Mouse (Mus musculus) MEL (cell line): ENCODE data around the gene Ubash3b. TPM values are rescaled to one million over a fixed set of nuclear protein-coding genes. Genes with fewer than 3 reads are reported as not detected.

Experiments
- DNase-seq: peaks from one replicate; pipeline ENCODE4 v3.0.0; 2011; ENCODE audit warnings: low read depth, low spot score
- H3K27ac ChIP-seq: 2 replicates; pipeline ENCODE4 v1.5.1; 2012; ENCODE audit warnings: low read depth, mild to moderate bottlenecking, control low read depth, low read length, moderate library complexity; ENCODE audit not compliant: control insufficient read depth
- H3K27me3 ChIP-seq, 2 experiments: fragments of 150-350 bp in 1 of 2; sonication (generic) in 1 of 2; 2 replicates each; pipeline ENCODE4 v1.6.1; 2012; ENCODE audit warnings: low read length in 2 of 2, mild to moderate bottlenecking in 2 of 2, improper control_type of control experiment in 1 of 2, moderate library complexity in 1 of 2; ENCODE audit not compliant: insufficient read depth in 2 of 2, control insufficient read depth in 1 of 2
- H3K36me3 ChIP-seq, 2 experiments: 2 replicates each; pipeline ENCODE4 v1.6.1; 2012 to 2014; ENCODE audit warnings: low read length in 2 of 2, improper control_type of control experiment in 1 of 2, inconsistent platforms in 1 of 2, mild to moderate bottlenecking in 1 of 2; ENCODE audit not compliant: insufficient read depth in 2 of 2, control insufficient read depth in 1 of 2
- H3K4me1 ChIP-seq, 2 experiments: fragments of 150-350 bp in 1 of 2; sonication (generic) in 1 of 2; 2 replicates each; pipeline ENCODE4 v1.6.1; 2012; ENCODE audit warnings: low read length in 2 of 2, improper control_type of control experiment in 1 of 2, mild to moderate bottlenecking in 1 of 2; ENCODE audit not compliant: insufficient read depth in 2 of 2, control insufficient read depth in 1 of 2
- H3K4me3 ChIP-seq, 2 experiments: fragments of 150-350 bp in 1 of 2; sonication (generic) in 1 of 2; 2 replicates each; pipeline ENCODE4 v1.5.1; 2012; ENCODE audit warnings: low read depth in 2 of 2, low read length in 2 of 2, mild to moderate bottlenecking in 2 of 2, moderate library complexity in 2 of 2, control low read depth in 1 of 2, improper control_type of control experiment in 1 of 2; ENCODE audit not compliant: control insufficient read depth in 1 of 2, insufficient read depth in 1 of 2
- H3K79me2 ChIP-seq: 2 replicates; pipeline ENCODE4 v1.6.1; 2012; ENCODE audit warnings: mild to moderate bottlenecking, low read length, moderate library complexity; ENCODE audit not compliant: control insufficient read depth, poor library complexity, insufficient read depth
- H3K9ac ChIP-seq: 2 replicates; pipeline ENCODE4 v1.6.1; 2012; ENCODE audit warnings: low read depth, mild to moderate bottlenecking, control low read depth, low read length, moderate library complexity; ENCODE audit not compliant: control insufficient read depth, poor library complexity, severe bottlenecking
- H3K9me3 ChIP-seq: fragments of 150-350 bp; sonication (generic); replicated peaks from 2 replicates; pipeline ENCODE4 v1.6.1; 2012; ENCODE audit warnings: mild to moderate bottlenecking, low read length, improper control_type of control experiment, moderate library complexity; ENCODE audit not compliant: insufficient read depth
- BHLHE40 ChIP-seq: IDR thresholded peaks from 2 replicates; pipeline ENCODE4 v1.6.1; 2012; ENCODE audit warnings: low read depth, mild to moderate bottlenecking, inconsistent platforms, low read length, improper control_type of control experiment, borderline replicate concordance
- CHD2 ChIP-seq: IDR thresholded peaks from 2 replicates; pipeline ENCODE4 v1.6.1; 2011; ENCODE audit warnings: low read length, improper control_type of control experiment
- E2F4 ChIP-seq: IDR thresholded peaks from 2 replicates; pipeline ENCODE4 v1.6.1; 2011; ENCODE audit warnings: low read depth, low read length, improper control_type of control experiment, borderline replicate concordance
- EP300 ChIP-seq, 2 experiments: IDR thresholded peaks; 2 replicates each; pipeline ENCODE4 v1.6.1; 2011; ENCODE audit warnings: improper control_type of control experiment in 2 of 2, low read length in 2 of 2, low read depth in 1 of 2, mild to moderate bottlenecking in 1 of 2
- ETS1 ChIP-seq: IDR thresholded peaks from 2 replicates; pipeline ENCODE4 v1.6.1; 2012; ENCODE audit warnings: low read depth, mild to moderate bottlenecking, inconsistent platforms, low read length, improper control_type of control experiment, moderate library complexity
- GATA1 ChIP-seq: IDR thresholded peaks from 2 replicates; pipeline ENCODE4 v1.6.1; 2011; ENCODE audit warnings: low read depth, low read length, improper control_type of control experiment
- KAT2A ChIP-seq: conservative IDR thresholded peaks from 2 replicates; pipeline ENCODE4 v1.6.1; 2012; ENCODE audit warnings: low read depth, low read length, improper control_type of control experiment, inconsistent platforms
- MAFK ChIP-seq: IDR thresholded peaks from 2 replicates; pipeline ENCODE4 v1.6.1; 2011; ENCODE audit warnings: low read depth, mild to moderate bottlenecking, low read length, improper control_type of control experiment, borderline replicate concordance
- NRF1 ChIP-seq: IDR thresholded peaks from 2 replicates; pipeline ENCODE4 v1.6.1; 2014; ENCODE audit warnings: low read depth, mild to moderate bottlenecking, inconsistent platforms, low read length, improper control_type of control experiment, moderate library complexity; ENCODE audit not compliant: poor library complexity, insufficient read depth, severe bottlenecking
- POLR2A ChIP-seq, 2 experiments: IDR thresholded peaks; 2 replicates each; pipeline ENCODE4 v1.6.1; 2011 to 2012; ENCODE audit warnings: low read length in 2 of 2, mild to moderate bottlenecking in 2 of 2, control low read depth in 1 of 2, improper control_type of control experiment in 1 of 2, low read depth in 1 of 2, moderate library complexity in 1 of 2; ENCODE audit not compliant: control insufficient read depth in 1 of 2, insufficient read depth in 1 of 2, poor library complexity in 1 of 2
- RCOR1 ChIP-seq: IDR thresholded peaks from 2 replicates; pipeline ENCODE4 v1.6.1; 2012; ENCODE audit warnings: low read depth, mild to moderate bottlenecking, inconsistent platforms, low read length, improper control_type of control experiment
- SIN3A ChIP-seq: IDR thresholded peaks from 2 replicates; pipeline ENCODE4 v1.6.1; 2012; ENCODE audit warnings: low read length, improper control_type of control experiment, inconsistent platforms
- TAL1 ChIP-seq: IDR thresholded peaks from 2 replicates; pipeline ENCODE4 v1.6.1; 2012; ENCODE audit warnings: mild to moderate bottlenecking, inconsistent platforms, low read length, moderate library complexity, mixed read lengths
- TCF12 ChIP-seq: IDR thresholded peaks from 2 replicates; pipeline ENCODE4 v1.6.1; 2014; ENCODE audit warnings: low read depth, mild to moderate bottlenecking, inconsistent platforms, low read length, improper control_type of control experiment, moderate library complexity
- UBTF ChIP-seq: IDR thresholded peaks from 2 replicates; pipeline ENCODE4 v1.6.1; 2012; ENCODE audit warnings: low read depth, mild to moderate bottlenecking, inconsistent platforms, low read length, improper control_type of control experiment, moderate library complexity, borderline replicate concordance; ENCODE audit not compliant: insufficient read depth
- ZC3H11A ChIP-seq: IDR thresholded peaks from 2 replicates; pipeline ENCODE4 v1.6.1; 2012; ENCODE audit warnings: low read depth, mild to moderate bottlenecking, inconsistent platforms, low read length, improper control_type of control experiment
- ZNF384 ChIP-seq: IDR thresholded peaks from 2 replicates; pipeline ENCODE4 v1.6.1; 2012; ENCODE audit warnings: low read depth, mild to moderate bottlenecking, inconsistent platforms, low read length, improper control_type of control experiment
- polyA plus RNA-seq, 2 experiments: library from polyadenylated mRNA; stranded (reverse) in 1 of 2; unstranded in 1 of 2; fragments of >175 nt in 1 of 2; fragments of >200 nt in 1 of 2; gene quantifications; 2 replicates each; pipeline versions ENCODE4 v1.2.1 to v1.2.4; 2012; ENCODE audit warnings: low replicate concordance in 2 of 2, low read depth in 1 of 2; ENCODE audit not compliant: insufficient read length in 2 of 2, insufficient read depth in 1 of 2, missing spikeins in 1 of 2
- total RNA-seq: library from RNA; depleted of rRNA; stranded (reverse); fragments of 300-350 nt; gene quantifications from 2 replicates; pipeline ENCODE4 v1.2.3, GENCODE M21; 2012

Ubash3b gene
- total and polyA plus RNA-seq, 3 experiments: 5.4 to 11.3 TPM; not detected in 1

GRCm38 (mm10) chr9:41069509-41069908 lies 92.0 kb downstream of the Ubash3b start:
- Histone ChIP-seq H3K27me3 (no peaks in the 10 kb centered on the region), H3K9ac (peak overlapping the region; percentile 47), H3K27ac (peak overlapping the region; percentile 97), H3K9me3 (no peaks in the 10 kb centered on the region), H3K4me3 (no peak overlapping the region), H3K36me3 (peaks cover 0 to 43% of the 10 kb centered on the region in 2 experiments; a peak in 2 of 4 replicates), H3K4me1 (peaks cover 20 to 38% of the 10 kb centered on the region in 2 experiments), H3K79me2 (peaks cover 1% of the 10 kb centered on the region; the same call in 1 of the 2 replicates)
- TF ChIP-seq GATA1 (peak; percentile 84), TAL1 (peak; percentile 94), ETS1 (peak; percentile 76), MAFK (no peak), KAT2A (no peak), BHLHE40 (peak; percentile 56; the same call in 1 of the 2 replicates), RCOR1 (peak; percentile 65; the same call in 1 of the 2 replicates), EP300 (IDR thresholded peaks at IDR 0.05; ENCODE audit: low read depth in 1 of 2, low read length in 2 of 2) (peak; percentile 88 to 89), SIN3A (peak; percentile 48; the same call in 1 of the 2 replicates), TCF12 (peak; percentile 93), CHD2 (no peak)
- peak; percentile 84 for DNase-seq

GRCm38 (mm10) chr9:41061446-41061845 lies 100.1 kb downstream of the Ubash3b start:
- H3K79me2 ChIP-seq: no peaks in the 10 kb centered on the region
- H3K9ac ChIP-seq: no peak overlapping the region
- TF ChIP-seq ZC3H11A: no peak
- no peak for TF ChIP-seq E2F4
- no peak for TF ChIP-seq TAL1
- no peak for TF ChIP-seq UBTF
- no peak for TF ChIP-seq POLR2A (IDR thresholded peaks at IDR 0.05; ENCODE audit: control insufficient read depth in 1 of 2, insufficient read depth in 1 of 2, low read depth in 1 of 2, low read length in 2 of 2, poor library complexity in 1 of 2)
- TF ChIP-seq ZNF384: no peak
- TF ChIP-seq NRF1: no peak
- H3K27me3 ChIP-seq: no peaks in the 10 kb centered on the region
- no peak overlapping the region for H3K27ac ChIP-seq
- H3K36me3 ChIP-seq: peaks cover 0 to 25% of the 10 kb centered on the region in 2 experiments; a peak in 2 of 4 replicates
- DNase-seq: no peak
- peaks cover 5 to 40% of the 10 kb centered on the region in 2 experiments for H3K4me1 ChIP-seq
- no peaks in the 10 kb centered on the region for H3K9me3 ChIP-seq
- H3K4me3 ChIP-seq: no peak overlapping the region
